Comparison of ENCODE assay signal across 13 mouse cellular contexts in the genomic region with DNA sequence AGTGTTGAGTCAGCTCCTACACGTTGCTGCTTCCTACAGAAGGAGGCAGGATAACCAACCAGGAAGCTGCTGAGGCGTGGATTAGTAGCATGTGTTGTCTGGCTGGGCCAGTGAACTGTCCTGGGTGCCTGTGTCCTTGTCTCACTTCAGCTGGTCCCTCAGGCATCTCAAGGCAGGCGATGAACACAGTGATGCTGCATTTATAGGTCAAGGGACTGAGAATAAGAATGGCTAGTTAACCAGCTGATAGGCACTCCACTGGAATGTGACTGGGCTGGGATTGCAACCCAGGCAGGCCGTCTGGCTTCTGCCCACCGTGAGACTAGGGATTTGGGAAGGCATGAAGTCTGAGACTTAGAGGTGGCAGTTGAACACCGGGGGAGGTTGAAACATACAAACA. TPM values are rescaled to one million over a fixed set of nuclear protein-coding genes. Genes with fewer than 3 reads are reported as not detected.
DNase-seq lines count a peak whose midpoint lies in the region; ATAC-seq and TF ChIP-seq lines count a peak whose summit lies in the region.
"Had no signal": no experiment of that assay in that cellular context is flagged by ENCODE, and none has a peak within 500 bp of the region (broad histone marks: within the 10 kb centered on the region; RNA-seq: fewer than 3 reads in every experiment).

No protein-coding gene starts in this region.

- H3K36me3 ChIP-seq in intestine, embryonic 14.5 days (ENCODE audit: control insufficient read depth, insufficient read depth, low read length): no peaks in the 10 kb centered on the region
- no peaks in the 10 kb centered on the region for H3K36me3 ChIP-seq in intestine, postnatal 0 days (ENCODE audit: control insufficient read depth, insufficient read depth)
- H3K36me3 ChIP-seq: embryonic facial prominence, embryonic 15.5 days; forebrain, embryonic 10.5 days; hindbrain, embryonic 10.5 days had no signal

- no peak overlapping the region for H3K27ac ChIP-seq in intestine, embryonic 14.5 days (ENCODE audit: low read depth)
- no peak overlapping the region for H3K27ac ChIP-seq in intestine, postnatal 0 days (ENCODE audit: low read depth, low read length)
- H3K27ac ChIP-seq: embryonic facial prominence, embryonic 15.5 days; forebrain, embryonic 10.5 days; hindbrain, embryonic 10.5 days had no signal

- WGBS in intestine, embryonic 14.5 days: 61% methylated on average over 6 of the region's 6 CpGs
- WGBS in intestine, postnatal 0 days: 60% methylated on average over 6 of the region's 6 CpGs

- ATAC-seq in frontal cortex, adult (ENCODE audit: low TSS enrichment): peak; percentile 13; the same call in 1 of the 2 replicates
- ATAC-seq in intestine, embryonic 14.5 days (replicated peaks; ENCODE audit: low FRiP score, low TSS enrichment, low read depth): 0 out of 2 replicates have a peak, but pooled peaks have one; percentile 25
- no peak for ATAC-seq in intestine, postnatal 0 days
- ATAC-seq: CD4-positive, CD25-positive, alpha-beta regulatory T cell, adult 4 months had no signal

- no peak overlapping the region for H3K9ac ChIP-seq in intestine, embryonic 14.5 days (ENCODE audit: low read length)
- no peak overlapping the region for H3K9ac ChIP-seq in intestine, postnatal 0 days (ENCODE audit: low read depth, low read length)
- H3K9ac ChIP-seq: embryonic facial prominence, embryonic 15.5 days had no signal

- H3K4me3 ChIP-seq in intestine, embryonic 14.5 days (ENCODE audit: low read depth, low read length): no peak overlapping the region
- H3K4me3 ChIP-seq in intestine, postnatal 0 days (ENCODE audit: low read depth, low read length): no peak overlapping the region
- H3K4me3 ChIP-seq: embryonic facial prominence, embryonic 15.5 days; erythroblast, embryonic 14.5 days; forebrain, embryonic 10.5 days; hindbrain, embryonic 10.5 days had no signal

- no peak for TF ChIP-seq CTCF in intestine, postnatal 0 days (IDR thresholded peaks at IDR 0.05; ENCODE audit: low read depth)

- no peaks in the 10 kb centered on the region for H3K27me3 ChIP-seq in intestine, embryonic 14.5 days (replicated peaks; ENCODE audit: control insufficient read depth, insufficient read depth, low read length)
- no peaks in the 10 kb centered on the region for H3K27me3 ChIP-seq in intestine, postnatal 0 days (replicated peaks; ENCODE audit: control insufficient read depth, insufficient read depth, low read length)

- H3K4me2 ChIP-seq in intestine, embryonic 14.5 days (ENCODE audit: low read length): no peak overlapping the region
- H3K4me2 ChIP-seq in intestine, postnatal 0 days (replicated peaks; ENCODE audit: low read depth): no peak overlapping the region
- H3K4me2 ChIP-seq: embryonic facial prominence, embryonic 15.5 days; heart, embryonic 11.5 days had no signal

- H3K9me3 ChIP-seq in intestine, embryonic 14.5 days (ENCODE audit: control insufficient read depth, low read length): no peaks in the 10 kb centered on the region
- no peaks in the 10 kb centered on the region for H3K9me3 ChIP-seq in intestine, postnatal 0 days (ENCODE audit: control insufficient read depth)
- H3K9me3 ChIP-seq: embryonic facial prominence, embryonic 15.5 days; forebrain, embryonic 10.5 days; hindbrain, embryonic 10.5 days had no signal

- H3K4me1 ChIP-seq in intestine, embryonic 14.5 days (replicated peaks; ENCODE audit: control insufficient read depth, insufficient read depth, low read length): 0 out of 2 replicates have a peak, but pooled peaks cover 6% of the 10 kb centered on the region
- H3K4me1 ChIP-seq in intestine, postnatal 0 days (replicated peaks; ENCODE audit: control insufficient read depth, insufficient read depth, low read length): 0 out of 2 replicates have a peak, but pooled peaks cover 6% of the 10 kb centered on the region

- DNase-seq in frontal cortex, postnatal 10 days (ENCODE audit: low spot score in 2 of 2): no peak
- DNase-seq in intestine, embryonic 14.5 days (ENCODE audit: low spot score): no peak
- DNase-seq in 3T3-L1 (ENCODE audit: low read depth, low spot score): peak; percentile 6
- peak; percentile 9 for DNase-seq in ES-CJ7 (ENCODE audit: low read depth, low spot score)
- DNase-seq in spleen, adult 18-20 months: no peak

RNA-seq across cellular contexts. Expression of a gene that starts 29.2 kb away (rescaled TPM):
- polyA plus RNA-seq in intestine, embryonic 14.5 days (2014; fragmentation: Nextera tagmentation; extraction: Ambion mirVana): 10.5 and 11.5 TPM in 2 replicates
- 1.6 and 2.4 TPM in 2 replicates for polyA plus RNA-seq in intestine, postnatal 0 days (2015; fragmentation: Nextera tagmentation; extraction: Ambion mirVana)
- polyA plus RNA-seq: CD4-positive, CD25-positive, alpha-beta regulatory T cell, adult 4 months; erythroblast, embryonic 14.5 days had no signal

Comparison
In these comparisons a context has a peak if more than half of its experiments do, and no peak if none do; other contexts are left out.
1. DNase-seq: peak in 3T3-L1 (single experiment) and ES-CJ7 (single experiment); none in frontal cortex, postnatal 10 days (0 of 2), intestine, embryonic 14.5 days (single experiment) and spleen, adult 18-20 months (0 of 2).